Mouse (Mus musculus): Measurements from ENCODE around the gene Ubald2. TPM values are rescaled to one million over a fixed set of nuclear protein-coding genes. Genes with fewer than 3 reads are reported as not detected.
"Not testable (repeated sequence)": the region's sequence is repeated elsewhere in the genome, so short reads cannot be mapped to it uniquely, and the experiment has no call there.

Ubald2 gene
- total RNA-seq, 2 experiments from 2014 or later, result 37.4 to 38.0 TPM

- peak; percentile 80 to 83 for DNase-seq
Observed at GRCm38 (mm10) chr11:116463833-116464232, 29.9 kb downstream of the Ubald2 start.

GRCm38 (mm10) chr11:116466141-116466540, 32.2 kb downstream of the Ubald2 start, which contains the start of gene Qrich2:
TSS of gene Qrich2 (minus strand) at chr11:116466241.
- no peak for DNase-seq

GRCm38 (mm10) chr11:116468338-116468737, 34.4 kb downstream of the Ubald2 start:
- DNase-seq, result not testable (repeated sequence)

GRCm38 (mm10) chr11:116470249-116470648, 36.4 kb downstream of the Ubald2 start:
- DNase-seq, result no peak

- DNase-seq, result no peak
Observed at GRCm38 (mm10) chr11:116470896-116471295, 37.0 kb downstream of the Ubald2 start.

GRCm38 (mm10) chr11:116472275-116472674, 38.4 kb downstream of the Ubald2 start:
- DNase-seq, result no peak

- DNase-seq, result peak in 1 of 2 experiments; percentile 23
Observed at GRCm38 (mm10) chr11:116476041-116476440, 42.1 kb downstream of the Ubald2 start.

- DNase-seq, result no peak
Observed at GRCm38 (mm10) chr11:116476696-116477095, 42.8 kb downstream of the Ubald2 start.

GRCm38 (mm10) chr11:116477160-116477759, 43.4 kb downstream of the Ubald2 start:
- no peak for DNase-seq

- DNase-seq, result no peak
Observed at GRCm38 (mm10) chr11:116478978-116479377, 45.1 kb downstream of the Ubald2 start.

GRCm38 (mm10) chr11:116479832-116480231, 45.9 kb downstream of the Ubald2 start:
- no peak for DNase-seq

- DNase-seq, result no peak
Observed at GRCm38 (mm10) chr11:116480975-116481374, 47.1 kb downstream of the Ubald2 start.

- no peak for DNase-seq
Observed at GRCm38 (mm10) chr11:116481776-116482175, 47.9 kb downstream of the Ubald2 start.

- DNase-seq, result no peak
Observed at GRCm38 (mm10) chr11:116484261-116484660, 50.4 kb downstream of the Ubald2 start.

- DNase-seq, result no peak
Observed at GRCm38 (mm10) chr11:116488207-116488606, 54.3 kb downstream of the Ubald2 start.

Other genes with a start within 250 kb of the Ubald2 start
- 10 to 100 TPM; 36.1 to 45.4 TPM for gene Ten1, start 235.2 kb upstream of the Ubald2 start, total RNA-seq (2021)
- 100 to 1,000 TPM; 119 to 126 TPM for gene Acox1, start 235.0 kb upstream of the Ubald2 start, total RNA-seq (2021)
- under 1 TPM; 0.25 to 0.85 TPM for gene Evpl, start 196.0 kb upstream of the Ubald2 start, total RNA-seq (2021)
- gene Srp68, start 159.9 kb upstream of the Ubald2 start, total RNA-seq (2021), result 10 to 100 TPM; 60.7 to 66.0 TPM
- gene Galr2, start 153.2 kb upstream of the Ubald2 start, total RNA-seq (2021), result not detected
- 10 to 100 TPM; 77.1 to 80.9 TPM for gene Exoc7, start 126.9 kb upstream of the Ubald2 start, total RNA-seq (2021)
- 1 to 10 TPM; 4.3 to 5.8 TPM for gene Foxj1, start 98.7 kb upstream of the Ubald2 start, total RNA-seq (2021)
- gene Rnf157, start 21.1 kb upstream of the Ubald2 start, total RNA-seq (2021), result 100 to 1,000 TPM; 212 to 247 TPM
- not detected for gene Qrich2, start 32.1 kb downstream of the Ubald2 start, total RNA-seq (2021)
- 10 to 100 TPM; 93.0 to 93.3 TPM for gene Prpsap1, start 60.1 kb downstream of the Ubald2 start, total RNA-seq (2021)
- 1 to 10 TPM; 1.3 to 2.4 TPM for gene Sphk1, start 96.8 kb downstream of the Ubald2 start, total RNA-seq (2021)
- 10 to 100 TPM; 91.3 to 98.8 TPM for gene Ube2o, start 147.4 kb downstream of the Ubald2 start, total RNA-seq (2021)
- under 1 TPM; 0.33 to 0.77 TPM for gene Aanat, start 152.3 kb downstream of the Ubald2 start, total RNA-seq (2021)
- gene Rhbdf2, start 192.9 kb downstream of the Ubald2 start, total RNA-seq (2021), result 1 to 10 TPM in 1 of 2 experiments, under 1 TPM in 1; 0.90 to 1.4 TPM
- 1 to 10 TPM; 5.0 to 5.2 TPM for gene Prcd, start 219.4 kb downstream of the Ubald2 start, total RNA-seq (2021)
- gene Cygb, start 220.2 kb downstream of the Ubald2 start, total RNA-seq (2021), result 10 to 100 TPM; 72.2 to 74.8 TPM

Measured in layer of hippocampus, postnatal 36 days (tissue).